8 mouse cellular contexts compared by ENCODE assay signal in the genomic region with DNA sequence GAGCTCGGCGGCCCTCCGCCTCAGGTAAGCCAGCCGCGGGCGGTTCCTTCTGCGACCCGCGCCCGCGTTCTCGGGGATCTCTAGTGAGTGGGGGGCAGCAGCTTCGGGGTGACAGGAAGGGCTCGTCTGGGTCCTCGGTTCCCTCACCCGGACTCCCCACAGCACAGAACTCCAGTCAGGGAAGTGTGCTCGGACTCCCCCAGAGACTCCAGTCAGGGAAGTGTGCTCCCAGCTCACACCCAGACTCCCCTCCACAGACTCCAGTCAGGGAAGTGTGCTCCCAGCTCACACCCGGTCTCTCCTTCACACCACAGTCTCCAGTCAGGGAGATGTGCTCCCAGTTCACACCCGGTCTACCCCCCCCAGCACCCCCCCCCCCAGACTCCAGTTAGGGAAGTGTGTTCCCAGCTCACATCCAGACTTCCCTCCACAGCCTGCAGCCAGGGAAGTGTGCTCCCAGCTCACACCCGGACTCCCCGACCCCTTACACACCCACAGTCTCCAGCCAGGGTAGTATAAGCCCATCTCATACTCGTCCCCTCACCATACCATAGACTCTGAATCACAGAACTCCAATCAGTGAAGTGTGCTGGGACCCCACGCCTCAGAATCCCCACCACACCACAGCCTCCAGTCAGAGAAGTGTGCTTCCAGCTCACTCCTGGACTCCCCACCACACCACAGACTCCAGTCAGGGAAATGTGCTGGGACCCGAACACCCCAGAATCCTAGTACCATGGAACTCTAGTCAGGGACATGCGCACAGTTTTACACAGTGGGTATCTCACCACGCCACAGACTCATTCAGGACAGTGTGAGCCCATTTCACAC. TPM values are rescaled to one million over a fixed set of nuclear protein-coding genes. Genes with fewer than 3 reads are reported as not detected.
DNase-seq lines count a peak whose midpoint lies in the region; ATAC-seq and TF ChIP-seq lines count a peak whose summit lies in the region.

No protein-coding gene starts in this region.

- peak overlapping the region; percentile 80 for H3K4me2 ChIP-seq in kidney, embryonic 15.5 days

- H3K9me3 ChIP-seq in kidney, embryonic 15.5 days (replicated peaks): no peaks in the 10 kb centered on the region
- no peaks in the 10 kb centered on the region for H3K9me3 ChIP-seq in hindbrain, embryonic 10.5 days

- H3K4me3 ChIP-seq in kidney, embryonic 15.5 days (replicated peaks): peak overlapping the region; percentile 94
- H3K4me3 ChIP-seq in hindbrain, embryonic 10.5 days: peak overlapping the region; percentile 82

- peak overlapping the region; percentile 94 for H3K9ac ChIP-seq in kidney, embryonic 15.5 days

- H3K27ac ChIP-seq in kidney, embryonic 15.5 days: peak overlapping the region; percentile 83
- peak overlapping the region; percentile 93 for H3K27ac ChIP-seq in hindbrain, embryonic 10.5 days

- CTCF ChIA-PET in Patski (lab: Charles Lee): interaction anchor here (1.2 to 2.7 kb wide), 3 partner anchors 9 to 62 kb away, joined by 4 to 12 read pairs (median 8); no protein-coding TSS in a partner anchor

- peaks cover 54% of the 10 kb centered on the region for H3K4me1 ChIP-seq in kidney, embryonic 15.5 days
- peaks cover 70% of the 10 kb centered on the region for H3K4me1 ChIP-seq in hindbrain, embryonic 10.5 days (replicated peaks)

- no peak for TF ChIP-seq CTCF in Patski (IDR thresholded peaks at IDR 0.05)

- 7% methylated on average over 26 of the region's 26 CpGs for WGBS in kidney, embryonic 15.5 days
- 6% methylated on average over 26 of the region's 26 CpGs for WGBS in hindbrain, embryonic 10.5 days

- in situ Hi-C loops in Patski (cut with MboI; ENCODE audit: low pct_unique_long_range_greater_than_20kb): no loop called here

- H3K36me3 ChIP-seq in kidney, embryonic 15.5 days: no peaks in the 10 kb centered on the region; the same call in 1 of the 2 replicates
- no peaks in the 10 kb centered on the region for H3K36me3 ChIP-seq in hindbrain, embryonic 10.5 days

- no peaks in the 10 kb centered on the region for H3K27me3 ChIP-seq in kidney, embryonic 15.5 days
- no peaks in the 10 kb centered on the region for H3K27me3 ChIP-seq in Patski
- H3K27me3 ChIP-seq in hindbrain, embryonic 10.5 days (ENCODE audit: insufficient read depth, poor library complexity, severe bottlenecking): peaks cover 5% of the 10 kb centered on the region; the same call in 1 of the 2 replicates

- peak; percentile 75 for ATAC-seq in kidney, embryonic 15.5 days (replicated peaks; ENCODE audit: low FRiP score)
- ATAC-seq in Patski: peak; percentile 49
- peak; percentile 49 for ATAC-seq in megakaryocyte progenitor cell, adult 5-6 weeks (replicated peaks; ENCODE audit: poor library complexity)

- POLR2A ChIA-PET in Patski (lab: Charles Lee): interaction anchor here (1.0 to 2.0 kb wide), 9 partner anchors 9 to 89 kb away, joined by 3 to 7 read pairs (median 3); no protein-coding TSS in a partner anchor

- DNase-seq in kidney, adult 11 months: no peak
- no peak for DNase-seq in Patski (ENCODE audit: low read depth, low spot score)
- DNase-seq in hindbrain, embryonic 10.5 days (ENCODE audit: low spot score): no peak
- no peak for DNase-seq in yolk sac, embryonic 10.5 days (ENCODE audit: low spot score)
- DNase-seq in kidney, adult 9 months: no peak
- DNase-seq in layer of hippocampus, adult 8-10 months (ENCODE audit: low spot score in 2 of 2): no peak

RNA-seq across cellular contexts. Expression of a gene that starts 0.6 kb away (rescaled TPM):
- 68.3 and 73.6 TPM in 2 replicates for polyA plus RNA-seq in kidney, embryonic 15.5 days (2015; fragmentation: Nextera tagmentation; extraction: Ambion mirVana)
- 138 TPM for polyA plus RNA-seq in Patski (2021)
- polyA plus RNA-seq in hindbrain, embryonic 10.5 days (2016; fragmentation: Nextera tagmentation; extraction: Ambion mirVana): 26.8 and 34.0 TPM in 2 replicates
- total RNA-seq in megakaryocyte progenitor cell, adult 5-6 weeks (2015): 6.8 and 9.5 TPM in 2 replicates
- 9.8 and 19.6 TPM in 2 replicates for total RNA-seq in megakaryocyte progenitor cell, adult 5-6 weeks (2017)
- 10 to 100 TPM; 40.8 to 45.2 (median 41.9) TPM for total RNA-seq in layer of hippocampus, adult 8-10 months (2022)

RNA-seq across cellular contexts. Expression of a gene that starts 39.0 kb away (rescaled TPM):
- polyA plus RNA-seq in kidney, embryonic 15.5 days (2015; fragmentation: Nextera tagmentation; extraction: Ambion mirVana): not detected in 2 replicates
- not detected for polyA plus RNA-seq in Patski (2021)
- polyA plus RNA-seq in hindbrain, embryonic 10.5 days (2016; fragmentation: Nextera tagmentation; extraction: Ambion mirVana): not detected in 2 replicates
- total RNA-seq in megakaryocyte progenitor cell, adult 5-6 weeks (2015): not detected in 2 replicates
- total RNA-seq in megakaryocyte progenitor cell, adult 5-6 weeks (2017): not detected in 2 replicates
- total RNA-seq in layer of hippocampus, adult 8-10 months (2022): not detected
